ENCODE assay signal across 21 mouse cellular contexts in the genomic region with DNA sequence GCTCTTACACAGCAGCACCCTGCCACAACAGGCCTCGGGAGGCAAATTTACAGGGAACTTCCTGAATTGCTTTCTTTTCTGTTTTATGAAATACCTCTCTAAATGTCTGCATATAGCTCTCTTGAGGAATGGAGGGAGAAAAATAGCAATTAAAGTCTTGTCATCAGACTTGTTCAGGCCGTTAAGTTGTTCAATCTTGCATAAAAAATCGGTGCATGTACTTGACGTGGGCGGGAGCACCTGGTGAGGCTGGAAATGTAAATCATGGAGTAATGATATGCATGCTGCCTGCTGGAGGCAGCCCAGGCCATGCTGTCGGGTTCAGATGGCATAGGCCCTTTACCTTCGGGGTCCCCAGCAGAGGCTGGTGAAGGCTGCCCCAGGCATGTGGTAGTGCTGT.
DNase-seq lines count a peak whose midpoint lies in the region; ATAC-seq and TF ChIP-seq lines count a peak whose summit lies in the region.
"Had no signal": no experiment of that assay in that cellular context is flagged by ENCODE, and none has a peak within 500 bp of the region (broad histone marks: within the 10 kb centered on the region; RNA-seq: fewer than 3 reads in every experiment).

No protein-coding gene starts in this region.

- 73% methylated on average over 7 of the region's 7 CpGs for WGBS in forebrain, embryonic 10.5 days
- 25% methylated on average over 7 of the region's 7 CpGs for WGBS in forebrain, postnatal 0 days
- WGBS in forebrain, embryonic 11.5 days = 49% methylated on average over 7 of the region's 7 CpGs
- WGBS in hindbrain, embryonic 13.5 days = 45% methylated on average over 7 of the region's 7 CpGs
- 42% methylated on average over 7 of the region's 7 CpGs for WGBS in midbrain, embryonic 14.5 days

- no peaks in the 10 kb centered on the region for H3K9me3 ChIP-seq in forebrain, embryonic 10.5 days
- no peaks in the 10 kb centered on the region for H3K9me3 ChIP-seq in forebrain, postnatal 0 days (ENCODE audit: low read length)
- H3K9me3 ChIP-seq in forebrain, embryonic 11.5 days (ENCODE audit: control insufficient read depth, low read length) = no peaks in the 10 kb centered on the region
- no peaks in the 10 kb centered on the region for H3K9me3 ChIP-seq in hindbrain, embryonic 13.5 days
- H3K9me3 ChIP-seq in midbrain, embryonic 14.5 days (ENCODE audit: control insufficient read depth, low read length) = no peaks in the 10 kb centered on the region
- H3K9me3 ChIP-seq: heart, embryonic 10.5 days; lung, embryonic 15.5 days had no signal

- no peak overlapping the region for H3K4me2 ChIP-seq in forebrain, postnatal 0 days (ENCODE audit: low read depth)
- 0 out of 2 replicates have a peak overlapping the region, but pooled peaks have one; percentile 5 for H3K4me2 ChIP-seq in forebrain, embryonic 11.5 days (ENCODE audit: low read depth, low read length, severe bottlenecking)
- no peak overlapping the region for H3K4me2 ChIP-seq in hindbrain, embryonic 13.5 days
- H3K4me2 ChIP-seq in midbrain, embryonic 14.5 days (ENCODE audit: low read length) = no peak overlapping the region
- H3K4me2 ChIP-seq: lung, embryonic 15.5 days had no signal

- no peak for TF ChIP-seq CTCF in forebrain, postnatal 0 days (IDR thresholded peaks at IDR 0.05; ENCODE audit: low read depth)

- peaks cover 94% of the 10 kb centered on the region for H3K4me1 ChIP-seq in forebrain, embryonic 10.5 days
- peaks cover 29% of the 10 kb centered on the region for H3K4me1 ChIP-seq in forebrain, postnatal 0 days (ENCODE audit: insufficient read depth)
- peaks cover 53% of the 10 kb centered on the region for H3K4me1 ChIP-seq in forebrain, embryonic 11.5 days (replicated peaks; ENCODE audit: control insufficient read depth, insufficient read depth, low read length)
- peaks cover 98% of the 10 kb centered on the region for H3K4me1 ChIP-seq in hindbrain, embryonic 13.5 days (replicated peaks)
- H3K4me1 ChIP-seq in midbrain, embryonic 14.5 days (ENCODE audit: control insufficient read depth, insufficient read depth, low read length) = peaks cover 90% of the 10 kb centered on the region

- ATAC-seq in forebrain, postnatal 0 days = no peak
- ATAC-seq in forebrain, embryonic 11.5 days (replicated peaks; ENCODE audit: low FRiP score) = no peak
- ATAC-seq in hindbrain, embryonic 13.5 days (ENCODE audit: low FRiP score) = no peak
- no peak for ATAC-seq in midbrain, embryonic 14.5 days (ENCODE audit: low FRiP score, low TSS enrichment)
- ATAC-seq: CD4-positive, CD25-positive, alpha-beta regulatory T cell, adult 4 months; Patski had no signal

- no peak overlapping the region for H3K4me3 ChIP-seq in forebrain, embryonic 10.5 days
- no peak overlapping the region for H3K4me3 ChIP-seq in forebrain, postnatal 0 days (ENCODE audit: low read depth, low read length)
- no peak overlapping the region for H3K4me3 ChIP-seq in forebrain, embryonic 11.5 days (ENCODE audit: low read depth, low read length)
- H3K4me3 ChIP-seq in hindbrain, embryonic 13.5 days = no peak overlapping the region
- no peak overlapping the region for H3K4me3 ChIP-seq in midbrain, embryonic 14.5 days (replicated peaks; ENCODE audit: low read depth, low read length)
- H3K4me3 ChIP-seq: heart, embryonic 10.5 days; lung, embryonic 15.5 days had no signal

- H3K36me3 ChIP-seq in forebrain, embryonic 10.5 days (replicated peaks) = no peaks in the 10 kb centered on the region
- H3K36me3 ChIP-seq in forebrain, postnatal 0 days (ENCODE audit: insufficient read depth) = no peaks in the 10 kb centered on the region
- no peaks in the 10 kb centered on the region for H3K36me3 ChIP-seq in forebrain, embryonic 11.5 days (ENCODE audit: control insufficient read depth, insufficient read depth, low read length)
- H3K36me3 ChIP-seq in hindbrain, embryonic 13.5 days = no peaks in the 10 kb centered on the region
- H3K36me3 ChIP-seq in midbrain, embryonic 14.5 days (ENCODE audit: control insufficient read depth, insufficient read depth, low read length) = no peaks in the 10 kb centered on the region
- H3K36me3 ChIP-seq: heart, embryonic 10.5 days; lung, embryonic 15.5 days had no signal

- H3K27ac ChIP-seq in forebrain, embryonic 10.5 days = peak overlapping the region; percentile 84
- H3K27ac ChIP-seq in forebrain, postnatal 0 days (ENCODE audit: low read depth, low read length) = no peak overlapping the region
- peak overlapping the region; percentile 97 for H3K27ac ChIP-seq in forebrain, embryonic 11.5 days (ENCODE audit: low read depth, low read length)
- peak overlapping the region; percentile 90 for H3K27ac ChIP-seq in hindbrain, embryonic 13.5 days
- peak overlapping the region; percentile 93 for H3K27ac ChIP-seq in midbrain, embryonic 14.5 days (replicated peaks; ENCODE audit: low read depth, low read length)
- H3K27ac ChIP-seq: heart, embryonic 10.5 days; liver, embryonic 14.5 days; lung, embryonic 15.5 days had no signal

- H3K9ac ChIP-seq in forebrain, postnatal 0 days = no peak overlapping the region
- 0 out of 2 replicates have a peak overlapping the region, but pooled peaks have one; percentile 16 for H3K9ac ChIP-seq in forebrain, embryonic 11.5 days (ENCODE audit: low read length)
- H3K9ac ChIP-seq in hindbrain, embryonic 13.5 days = no peak overlapping the region
- H3K9ac ChIP-seq in midbrain, embryonic 14.5 days (replicated peaks; ENCODE audit: low read length) = no peak overlapping the region
- H3K9ac ChIP-seq: liver, embryonic 14.5 days; lung, embryonic 15.5 days had no signal

- peaks cover 35% of the 10 kb centered on the region for H3K27me3 ChIP-seq in forebrain, embryonic 10.5 days (ENCODE audit: poor library complexity, severe bottlenecking)
- no peaks in the 10 kb centered on the region for H3K27me3 ChIP-seq in forebrain, postnatal 0 days (ENCODE audit: insufficient read depth, low read length)
- H3K27me3 ChIP-seq in forebrain, embryonic 11.5 days (ENCODE audit: control insufficient read depth, insufficient read depth, low read length) = no peaks in the 10 kb centered on the region
- no peaks in the 10 kb centered on the region for H3K27me3 ChIP-seq in hindbrain, embryonic 13.5 days
- H3K27me3 ChIP-seq in midbrain, embryonic 14.5 days (ENCODE audit: control insufficient read depth, insufficient read depth, low read length) = no peaks in the 10 kb centered on the region
- H3K27me3 ChIP-seq: lung, embryonic 15.5 days; Patski had no signal

- DNase-seq in forebrain, embryonic 10.5 days (ENCODE audit: extremely low spot score, low spot score) = no peak
- no peak for DNase-seq in forebrain, postnatal 0 days
- no peak for DNase-seq in forebrain, embryonic 11.5 days (ENCODE audit: low spot score)
- DNase-seq in midbrain, embryonic 14.5 days = no peak
- DNase-seq in retina, embryonic 14.5 days (ENCODE audit: low spot score) = no peak
- DNase-seq in left cerebral cortex, adult 8-10 months (ENCODE audit: low spot score in 2 of 2) = no peak
- DNase-seq in layer of hippocampus, adult 9-10 months (ENCODE audit: low spot score) = no peak
- DNase-seq: adrenal gland, postnatal 14 days; cerebellum, adult 18-20 months; cerebellum, postnatal 25 days; kidney, adult 2 months; layer of hippocampus, adult 9-11 months; lung, postnatal 4 days; right cerebral cortex, postnatal 25 days; thymus, adult 2 months had no signal
